Mouse (Mus musculus) ES-E14 (cell line): ENCODE data around the gene Pdx1. TPM values are rescaled to one million over a fixed set of nuclear protein-coding genes. Genes with fewer than 3 reads are reported as not detected.
A peak's percentile ranks its signal among the peaks of the same experiment; 100 is the strongest.

ENCODE experiments used
- DNase-seq: peaks from one replicate; pipeline ENCODE4 v3.0.0-alpha.2; 2013; ENCODE audit warnings: low read depth, low spot score
- H3K27ac ChIP-seq: 2 replicates; pipeline ENCODE4 v1.5.1; 2012; ENCODE audit warnings: low read depth, mild to moderate bottlenecking, low read length, moderate library complexity, mixed read lengths; ENCODE audit not compliant: poor library complexity, insufficient read depth, severe bottlenecking
- H3K36me3 ChIP-seq: 2 replicates; pipeline ENCODE4 v1.6.1; 2012; ENCODE audit warnings: mild to moderate bottlenecking, low read length, moderate library complexity, mixed read lengths; ENCODE audit not compliant: control insufficient read depth, poor library complexity, insufficient read depth, severe bottlenecking
- H3K4me1 ChIP-seq, 2 experiments: fragments of 150-350 bp in 1 of 2; sonication (generic) in 1 of 2; 2 replicates each; pipeline ENCODE4 v1.6.1; 2012; ENCODE audit warnings: low read length in 2 of 2, mild to moderate bottlenecking in 1 of 2, mixed read lengths in 1 of 2; ENCODE audit not compliant: control insufficient read depth in 2 of 2, insufficient read depth in 2 of 2, poor library complexity in 1 of 2
- H3K4me3 ChIP-seq, 2 experiments: fragments of 150-350 bp in 1 of 2; sonication (generic) in 1 of 2; 2 replicates each; pipeline ENCODE4 v1.5.1; 2012; ENCODE audit warnings: low read length in 2 of 2, low read depth in 1 of 2, mild to moderate bottlenecking in 1 of 2, mixed read lengths in 1 of 2; ENCODE audit not compliant: insufficient read depth in 1 of 2, poor library complexity in 1 of 2, severe bottlenecking in 1 of 2
- H3K9ac ChIP-seq: 2 replicates; pipeline ENCODE4 v1.6.1; 2012; ENCODE audit warnings: low read depth, mild to moderate bottlenecking, low read length, mixed read lengths; ENCODE audit not compliant: poor library complexity, insufficient read depth, severe bottlenecking
- H3K9me3 ChIP-seq: fragments of 150-350 bp; sonication (generic); 2 replicates; pipeline ENCODE4 v1.6.1; 2012; ENCODE audit warnings: low read depth, mild to moderate bottlenecking, low read length; ENCODE audit not compliant: control insufficient read depth, insufficient read depth
- CHD2 ChIP-seq: IDR thresholded peaks from 2 replicates; pipeline ENCODE4 v1.6.1; 2014; ENCODE audit warnings: mild to moderate bottlenecking, low read depth, low read length, inconsistent platforms
- HCFC1 ChIP-seq: IDR thresholded peaks from 2 replicates; pipeline ENCODE4 v1.6.1; 2012; ENCODE audit warnings: low read length, inconsistent platforms, borderline replicate concordance; ENCODE audit not compliant: insufficient read depth
- MAFK ChIP-seq: IDR thresholded peaks from 2 replicates; pipeline ENCODE4 v1.6.1; 2014; ENCODE audit warnings: mild to moderate bottlenecking, low read depth, low read length, inconsistent platforms; ENCODE audit not compliant: insufficient read depth
- ZC3H11A ChIP-seq: IDR thresholded peaks from 2 replicates; pipeline ENCODE4 v1.6.1; 2012; ENCODE audit warnings: low read depth, mild to moderate bottlenecking, inconsistent platforms, low read length, borderline replicate concordance
- ZNF384 ChIP-seq: IDR thresholded peaks from 2 replicates; pipeline ENCODE4 v1.6.1; 2012; ENCODE audit warnings: low read depth, low read length, inconsistent platforms
- in situ Hi-C, 2 experiments: fragments of 600-800 bp; cut with MboI; formaldehyde crosslinking; loops; one replicate each; pipeline ENCODE4 v1.15.1; 2025; ENCODE audit warnings: low sequenced_read_pairs in 2 of 2, inconsistent platforms in 1 of 2; ENCODE audit not compliant: unreplicated experiment in 2 of 2
- total RNA-seq: library from RNA; depleted of rRNA; stranded (reverse); fragments of 300-350 nt; gene quantifications from 2 replicates; pipeline ENCODE4 v1.2.3, GENCODE M21; 2012

Gene Pdx1
- total RNA-seq, 1 experiment = 0.09 TPM

GRCm38 (mm10) chr5:147272046-147272807 lies 2.5 kb downstream of the Pdx1 start:
- DNase-seq = no peak

GRCm38 (mm10) chr5:147272808-147273345 lies 3.1 kb downstream of the Pdx1 start:
- DNase-seq = no peak
- Histone ChIP-seq H3K9ac (no peak overlapping the region), H3K27ac (no peak overlapping the region), H3K9me3 (no peaks in the 10 kb centered on the region), H3K36me3 (no peaks in the 10 kb centered on the region), H3K4me3 (no peak overlapping the region), H3K4me1 (peaks cover 0 to 8% of the 10 kb centered on the region in 2 experiments; a peak in 2 of 4 replicates)
- TF ChIP-seq MAFK (no peak), ZC3H11A (no peak), HCFC1 (no peak), CHD2 (no peak), ZNF384 (no peak)
- in situ Hi-C loops = loop anchor here in 1 of 2 experiments (5.0 to 10.0 kb wide), 2 partner anchors 34 to 88 kb away; partner anchors contain the start of genes Cdx2 and Gsx1

More at GRCm38 (mm10) chr5:147272046-147272807, 2.5 kb downstream of the Pdx1 start:
- in situ Hi-C loops = loop anchor here in 1 of 2 experiments (5.0 to 10.0 kb wide), 2 partner anchors 35 to 87 kb away; partner anchors contain the start of genes Cdx2 and Gsx1
- no peak for TF ChIP-seq HCFC1
- TF ChIP-seq ZC3H11A = no peak
- no peak for TF ChIP-seq CHD2
- TF ChIP-seq ZNF384 = no peak
- TF ChIP-seq MAFK = no peak
- H3K4me1 ChIP-seq = peaks cover 0 to 5% of the 10 kb centered on the region in 2 experiments; a peak in 2 of 4 replicates
- H3K27ac ChIP-seq = no peak overlapping the region
- H3K36me3 ChIP-seq = no peaks in the 10 kb centered on the region
- no peak overlapping the region for H3K9ac ChIP-seq
- H3K4me3 ChIP-seq = no peak overlapping the region
- H3K9me3 ChIP-seq = no peaks in the 10 kb centered on the region

DNA sequence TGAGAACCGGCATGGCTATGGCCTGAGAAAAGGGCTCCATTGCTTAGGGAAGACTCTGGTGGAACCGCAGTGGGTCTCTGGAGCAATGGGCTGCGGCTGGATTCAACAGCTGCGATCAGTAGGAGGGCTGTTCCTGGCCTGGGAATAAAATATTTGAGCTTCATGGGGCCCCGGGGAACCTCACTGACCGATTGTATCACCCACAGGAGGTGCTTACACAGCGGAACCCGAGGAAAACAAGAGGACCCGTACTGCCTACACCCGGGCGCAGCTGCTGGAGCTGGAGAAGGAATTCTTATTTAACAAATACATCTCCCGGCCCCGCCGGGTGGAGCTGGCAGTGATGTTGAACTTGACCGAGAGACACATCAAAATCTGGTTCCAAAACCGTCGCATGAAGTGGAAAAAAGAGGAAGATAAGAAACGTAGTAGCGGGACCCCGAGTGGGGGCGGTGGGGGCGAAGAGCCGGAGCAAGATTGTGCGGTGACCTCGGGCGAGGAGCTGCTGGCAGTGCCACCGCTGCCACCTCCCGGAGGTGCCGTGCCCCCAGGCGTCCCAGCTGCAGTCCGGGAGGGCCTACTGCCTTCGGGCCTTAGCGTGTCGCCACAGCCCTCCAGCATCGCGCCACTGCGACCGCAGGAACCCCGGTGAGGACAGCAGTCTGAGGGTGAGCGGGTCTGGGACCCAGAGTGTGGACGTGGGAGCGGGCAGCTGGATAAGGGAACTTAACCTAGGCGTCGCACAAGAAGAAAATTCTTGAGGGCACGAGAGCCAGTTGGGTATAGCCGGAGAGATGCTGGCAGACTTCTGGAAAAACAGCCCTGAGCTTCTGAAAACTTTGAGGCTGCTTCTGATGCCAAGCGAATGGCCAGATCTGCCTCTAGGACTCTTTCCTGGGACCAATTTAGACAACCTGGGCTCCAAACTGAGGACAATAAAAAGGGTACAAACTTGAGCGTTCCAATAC lies 4.7 kb downstream of the Pdx1 start:
- in situ Hi-C loops = loop anchor here (5.0 to 10.0 kb wide), 3 partner anchors 33 to 90 kb away; partner anchors contain the start of genes Cdx2 (in 1 of the 2) and Gsx1 (in 1 of the 2)
- Histone ChIP-seq H3K27ac (no peak overlapping the region), H3K36me3 (no peaks in the 10 kb centered on the region), H3K9me3 (no peaks in the 10 kb centered on the region), H3K4me3 (peak overlapping the region in 1 of 2 experiments; percentile 33; a peak in 1 of 4 replicates), H3K9ac (no peak overlapping the region), H3K4me1 (peaks cover 0 to 8% of the 10 kb centered on the region in 2 experiments; a peak in 2 of 4 replicates)
- TF ChIP-seq ZNF384 (no peak), MAFK (no peak), CHD2 (no peak), ZC3H11A (no peak), HCFC1 (no peak)
- DNase-seq = no peak

- in situ Hi-C loops = loop anchor here (5.0 to 10.0 kb wide), 2 partner anchors 42 to 91 kb away; partner anchors contain the start of gene Gsx1 (in 1 of the 2)
- Histone ChIP-seq H3K9ac (no peak overlapping the region), H3K9me3 (no peaks in the 10 kb centered on the region), H3K36me3 (no peaks in the 10 kb centered on the region), H3K4me3 (no peak overlapping the region), H3K4me1 (peaks cover 0 to 8% of the 10 kb centered on the region in 2 experiments; a peak in 2 of 4 replicates), H3K27ac (no peak overlapping the region)
- no peak for DNase-seq
- TF ChIP-seq ZC3H11A (no peak), ZNF384 (no peak), CHD2 (no peak), MAFK (no peak), HCFC1 (no peak)
Observed at GRCm38 (mm10) chr5:147275761-147276160, 6.0 kb downstream of the Pdx1 start.
